Mouse (Mus musculus) liver, adult 2 months (tissue): Measurements from ENCODE around the gene Dcaf17.

Source experiments
- CTCF ChIP-seq: fragments of 200-500 bp; IDR thresholded peaks from 2 replicates; pipeline ENCODE4 v1.5.1; 2011; ENCODE audit warnings: low read depth, low read length, control low read depth
- POLR2A ChIP-seq: fragments of 200-500 bp; IDR thresholded peaks from 2 replicates; pipeline ENCODE4 v1.6.1; 2011; ENCODE audit warnings: low read length, control low read depth; ENCODE audit not compliant: insufficient read depth; ENCODE audit errors: extremely low read depth

DNA sequence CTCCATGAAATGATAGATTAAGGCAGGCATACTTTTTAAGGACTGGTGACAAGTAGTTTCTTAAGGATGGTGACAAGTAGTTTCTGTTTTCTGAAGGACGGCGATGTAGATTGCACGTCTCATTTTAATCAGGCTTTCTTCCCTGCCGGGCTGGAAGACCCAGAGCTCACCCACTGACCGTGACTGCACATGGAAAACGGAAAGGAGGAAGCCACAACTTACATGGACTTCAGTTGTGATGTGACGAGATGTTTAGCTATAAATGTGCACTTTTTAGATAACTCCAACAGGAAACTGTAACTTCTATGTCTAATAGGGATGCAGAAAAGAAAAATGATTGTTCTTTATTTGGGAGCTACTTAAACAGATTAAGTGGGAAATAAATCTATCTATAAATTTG is 87.3 kb downstream of the Dcaf17 start:
- TF ChIP-seq CTCF, result no peak
- TF ChIP-seq POLR2A, result no peak
